Mouse (Mus musculus) neural tube, embryonic 11.5 days (tissue): Measurements from ENCODE around the gene Gm7978. TPM values are rescaled to one million over a fixed set of nuclear protein-coding genes. Genes with fewer than 3 reads are reported as not detected.
"Not testable (repeated sequence)": the region's sequence is repeated elsewhere in the genome, so short reads cannot be mapped to it uniquely, and the experiment has no call there.

Source experiments
- ATAC-seq: fragments of 200-750 bp; cut with Nextera tagmentation; 2 replicates; pipeline ENCODE4 v1.8.0; 2017; ENCODE audit warnings: moderate number of reproducible peaks, mild to moderate bottlenecking, moderate TSS enrichment, moderate library complexity; ENCODE audit not compliant: insufficient read depth, low FRiP score, low TSS enrichment
- DNase-seq: peaks from one replicate; pipeline ENCODE4 v3.0.0-alpha.2; 2015; ENCODE audit warnings: low spot score
- H3K27ac ChIP-seq: fragments of 300-500 bp; sonication (generic); 2 replicates; pipeline ENCODE4 v1.5.1; 2014; ENCODE audit warnings: low read depth, mild to moderate bottlenecking, low read length
- H3K27me3 ChIP-seq: fragments of 300-500 bp; sonication (generic); 2 replicates; pipeline ENCODE4 v1.6.1; 2014; ENCODE audit warnings: mild to moderate bottlenecking, low read length, mixed read lengths; ENCODE audit not compliant: control insufficient read depth, insufficient read depth
- H3K36me3 ChIP-seq: fragments of 300-500 bp; sonication (generic); 2 replicates; pipeline ENCODE4 v1.6.1; 2014; ENCODE audit warnings: mild to moderate bottlenecking, low read length, moderate library complexity, mixed read lengths; ENCODE audit not compliant: control insufficient read depth, insufficient read depth
- H3K4me1 ChIP-seq: fragments of 300-500 bp; sonication (generic); 2 replicates; pipeline ENCODE4 v1.6.1; 2014; ENCODE audit warnings: low read length, mixed read lengths; ENCODE audit not compliant: control insufficient read depth, insufficient read depth
- H3K4me2 ChIP-seq: fragments of 300-500 bp; sonication (generic); 2 replicates; pipeline ENCODE4 v1.6.1; 2014; ENCODE audit warnings: low read depth, mild to moderate bottlenecking, moderate library complexity
- H3K4me3 ChIP-seq: fragments of 300-500 bp; sonication (generic); 2 replicates; pipeline ENCODE4 v1.5.1; 2014; ENCODE audit warnings: low read depth, low read length
- H3K9ac ChIP-seq: fragments of 300-500 bp; sonication (generic); 2 replicates; pipeline ENCODE4 v1.6.1; 2014; ENCODE audit warnings: mild to moderate bottlenecking, low read length
- H3K9me3 ChIP-seq: fragments of 300-500 bp; sonication (generic); 2 replicates; pipeline ENCODE4 v1.6.1; 2016; ENCODE audit warnings: low read length; ENCODE audit not compliant: control insufficient read depth
- WGBS: fragments of 180-500 bp; shearing (Covaris S2); extraction: QIAGEN DNeasy Blood & Tissue Kit; methylation state at CpG from one replicate; pipeline ENCODE4 v1.1.7; 2014; 5-methylcytosine and 5-hydroxymethylcytosine counted together
- polyA plus RNA-seq: library from polyadenylated mRNA; unstranded; fragments of >200 nt; fragmentation: Nextera tagmentation; extraction: Ambion mirVana; gene quantifications from 2 replicates; pipeline ENCODE4 v1.2.1, GENCODE M21; 2014

Gm7978 gene
- not detected in 2 replicates for polyA plus RNA-seq

DNA sequence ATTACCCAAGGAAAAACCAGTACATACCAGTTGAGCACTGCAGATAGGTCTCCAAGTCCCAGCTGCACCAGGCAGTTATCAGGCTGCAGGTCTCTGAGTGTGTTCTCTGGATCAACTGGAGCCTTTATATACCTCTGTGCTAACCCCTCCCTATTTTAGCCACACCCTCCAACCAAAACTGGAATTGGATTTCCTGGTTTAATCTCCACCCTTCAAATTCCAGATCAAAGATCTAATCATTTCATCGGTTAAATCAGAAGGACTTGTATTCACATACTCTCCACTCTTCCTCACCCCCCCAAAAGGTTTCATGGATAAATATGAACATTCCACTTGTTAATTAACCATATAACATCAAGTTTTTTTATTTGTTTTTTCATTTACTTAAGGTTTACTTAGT lies at the start of gene Gm7978:
Gm7978 (minus strand) TSS at position 101 of the 400 bp plus-strand sequence.
- ATAC-seq, H3K9me3 ChIP-seq, DNase-seq, H3K27me3 ChIP-seq, H3K4me3 ChIP-seq, H3K4me1 ChIP-seq, H3K4me2 ChIP-seq, H3K36me3 ChIP-seq, H3K9ac ChIP-seq, H3K27ac ChIP-seq: not testable (repeated sequence)
- WGBS: no CpG with 5 or more reads among the region's 1 CpGs

- H3K4me1 ChIP-seq, H3K4me2 ChIP-seq, DNase-seq, H3K27ac ChIP-seq, ATAC-seq, H3K27me3 ChIP-seq, H3K9me3 ChIP-seq, H3K4me3 ChIP-seq, H3K36me3 ChIP-seq, H3K9ac ChIP-seq: not testable (repeated sequence)
- no CpG with 5 or more reads among the region's 2 CpGs for WGBS
Observed at GRCm38 (mm10) chr5:95775690-95776089, 39.7 kb upstream of the Gm7978 start, which contains the start of gene E330014E10Rik. E330014E10Rik (plus strand) TSS chr5:95775990.

DNA sequence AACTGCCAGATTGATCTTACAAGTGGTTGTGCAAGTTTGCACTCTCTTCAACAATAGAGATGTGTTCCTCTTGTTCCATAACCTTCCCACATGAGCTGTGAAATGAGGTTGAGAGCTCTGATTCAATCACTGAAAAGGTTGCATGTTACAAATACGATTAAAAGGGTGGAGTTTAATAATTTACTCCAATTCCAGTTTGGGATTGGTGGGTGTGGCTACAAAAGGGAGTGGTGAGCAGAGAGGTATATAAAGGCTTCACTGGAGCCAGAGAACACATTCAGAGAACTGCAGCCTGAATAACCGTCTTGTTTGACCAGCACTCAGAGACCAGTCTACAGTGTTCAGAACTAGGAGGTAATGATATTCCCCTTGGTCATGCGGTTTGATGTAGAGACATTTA lies 5.7 kb upstream of the Gm7978 start, which contains the start of gene Gm7982:
Gm7982 (plus strand) TSS at position 301 of the 400 bp plus-strand sequence.
- H3K4me3 ChIP-seq, H3K36me3 ChIP-seq, H3K4me1 ChIP-seq, H3K27me3 ChIP-seq, H3K4me2 ChIP-seq, ATAC-seq, DNase-seq, H3K9me3 ChIP-seq, H3K27ac ChIP-seq, H3K9ac ChIP-seq: not testable (repeated sequence)
- no CpG with 5 or more reads among the region's 3 CpGs for WGBS

Other genes with a start within 250 kb of the Gm7978 start
- gene Gm3286, start 225.4 kb downstream of the Gm7978 start, polyA plus RNA-seq: not detected in 2 replicates
- not detected in 2 replicates for gene Gm7971, start 141.3 kb downstream of the Gm7978 start, polyA plus RNA-seq
- gene Gm7982, start 5.8 kb upstream of the Gm7978 start, polyA plus RNA-seq: not detected in 2 replicates
- not detected in 2 replicates for gene E330014E10Rik, start 39.8 kb upstream of the Gm7978 start, polyA plus RNA-seq
- gene Cxcl13, start 220.8 kb upstream of the Gm7978 start, polyA plus RNA-seq: 0.33 and 0.64 TPM in 2 replicates